Mouse (Mus musculus): ENCODE measurements around the gene Zdhhc14.

Gene Zdhhc14

GRCm38 (mm10) chr17:5744016-5744415 is 251.7 kb downstream of the Zdhhc14 start:
- DNase-seq (ENCODE audit: low spot score), result no peak

GRCm38 (mm10) chr17:5746378-5746777 is 254.0 kb downstream of the Zdhhc14 start:
- DNase-seq (ENCODE audit: low spot score), result no peak

GRCm38 (mm10) chr17:5747539-5748500 is 255.5 kb downstream of the Zdhhc14 start:
- no peak for DNase-seq (ENCODE audit: low spot score)

- DNase-seq (ENCODE audit: low spot score), result no peak
Observed at GRCm38 (mm10) chr17:5748501-5748894, 256.1 kb downstream of the Zdhhc14 start.

GRCm38 (mm10) chr17:5750278-5750677 is 257.9 kb downstream of the Zdhhc14 start:
- no peak for DNase-seq (ENCODE audit: low spot score)

- DNase-seq (ENCODE audit: low spot score), result no peak
Observed at GRCm38 (mm10) chr17:5751066-5751465, 258.7 kb downstream of the Zdhhc14 start.

- no peak for DNase-seq (ENCODE audit: low spot score)
Observed at GRCm38 (mm10) chr17:5752322-5752715, 260.0 kb downstream of the Zdhhc14 start.

GRCm38 (mm10) chr17:5752716-5753585 is 260.6 kb downstream of the Zdhhc14 start:
- peak; percentile 47 for DNase-seq (ENCODE audit: low spot score)

GRCm38 (mm10) chr17:5755489-5755888 is 263.1 kb downstream of the Zdhhc14 start:
- DNase-seq (ENCODE audit: low spot score), result no peak

GRCm38 (mm10) chr17:5756065-5756464 is 263.7 kb downstream of the Zdhhc14 start:
- no peak for DNase-seq (ENCODE audit: low spot score)

GRCm38 (mm10) chr17:5756855-5757254 is 264.5 kb downstream of the Zdhhc14 start:
- no peak for DNase-seq (ENCODE audit: low spot score)

- DNase-seq (ENCODE audit: low spot score), result no peak
Observed at GRCm38 (mm10) chr17:5763768-5764167, 271.4 kb downstream of the Zdhhc14 start.

GRCm38 (mm10) chr17:5764270-5764669 is 271.9 kb downstream of the Zdhhc14 start:
- no peak for DNase-seq (ENCODE audit: low spot score)

GRCm38 (mm10) chr17:5765746-5766145 is 273.4 kb downstream of the Zdhhc14 start:
- no peak for DNase-seq (ENCODE audit: low spot score)

GRCm38 (mm10) chr17:5768164-5768705 is 275.9 kb downstream of the Zdhhc14 start:
- DNase-seq (ENCODE audit: low spot score), result no peak

- DNase-seq (ENCODE audit: low spot score), result no peak
Observed at GRCm38 (mm10) chr17:5768810-5769520, 276.6 kb downstream of the Zdhhc14 start.

GRCm38 (mm10) chr17:5769776-5770175 is 277.4 kb downstream of the Zdhhc14 start:
- DNase-seq (ENCODE audit: low spot score), result no peak

- no peak for DNase-seq (ENCODE audit: low spot score)
Observed at GRCm38 (mm10) chr17:5770265-5771249, 278.2 kb downstream of the Zdhhc14 start.

- no peak for DNase-seq (ENCODE audit: low spot score)
Observed at GRCm38 (mm10) chr17:5780213-5780975, 288.0 kb downstream of the Zdhhc14 start.

- no peak for DNase-seq (ENCODE audit: low spot score)
Observed at GRCm38 (mm10) chr17:5785238-5785637, 292.9 kb downstream of the Zdhhc14 start.
